Mouse (Mus musculus): ENCODE measurements at regions not wholly inside any gene's neighbourhood (a gene's known extent, or its start where the extent isn't known, plus 50 kb on each side); places are given as distances from the start of the nearest gene placed in this dataset.

- no peak for DNase-seq (ENCODE audit: low read depth, low spot score)
Measured at GRCm38 (mm10) chr16:93392024-93392675, 211.7 kb downstream of the Setd4 start.

GRCm38 (mm10) chr16:93387578-93388116 is 216.2 kb downstream of the Setd4 start:
- DNase-seq (ENCODE audit: low read depth, low spot score) = no peak

GRCm38 (mm10) chr16:93384039-93384537 is 219.8 kb downstream of the Setd4 start:
- DNase-seq (ENCODE audit: low read depth, low spot score) = no peak

DNA sequence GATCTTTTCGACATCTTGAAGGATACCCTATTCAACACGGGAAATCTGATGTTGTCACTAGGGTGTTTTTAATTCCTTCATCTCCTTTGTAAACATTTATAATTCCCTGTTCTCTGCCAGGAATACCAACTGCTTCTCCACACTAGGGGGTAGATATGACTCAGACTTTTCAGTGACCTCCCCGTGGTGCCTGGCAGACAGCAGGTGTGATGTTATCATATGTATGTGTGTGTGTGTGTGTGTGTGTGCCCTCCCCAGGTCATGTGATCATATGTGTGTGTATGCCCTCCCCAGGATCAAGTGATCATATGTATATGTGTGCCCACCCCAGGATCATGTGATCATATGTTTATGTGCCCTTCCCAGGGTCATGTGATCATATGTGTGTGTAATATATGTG is 220.9 kb downstream of the Setd4 start:
- DNase-seq (ENCODE audit: low read depth, low spot score) = no peak

- DNase-seq (ENCODE audit: low read depth, low spot score) = no peak
Measured at GRCm38 (mm10) chr16:93380717-93381671, 222.9 kb downstream of the Setd4 start.

DNA sequence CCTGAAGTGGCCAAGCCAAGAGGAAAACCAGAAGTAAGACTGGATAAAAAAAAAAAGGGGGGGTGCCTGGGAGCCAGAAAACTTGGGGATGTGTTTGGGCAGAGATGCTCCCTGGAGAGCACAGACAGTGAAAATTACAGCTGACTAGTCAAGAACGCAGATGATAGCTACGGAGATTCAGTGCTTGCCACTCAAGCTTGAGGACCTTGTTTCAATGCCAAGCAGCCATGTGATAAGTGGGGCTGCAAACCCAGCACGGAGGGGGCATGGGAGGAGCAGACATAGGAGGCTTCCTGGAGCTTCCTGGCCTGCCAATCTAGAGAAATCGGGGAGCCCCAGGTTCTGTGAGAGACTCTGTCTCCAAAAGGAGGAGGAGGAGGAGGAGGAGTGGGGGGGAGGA is 223.7 kb downstream of the Setd4 start:
- no peak for DNase-seq (ENCODE audit: low read depth, low spot score)

DNA sequence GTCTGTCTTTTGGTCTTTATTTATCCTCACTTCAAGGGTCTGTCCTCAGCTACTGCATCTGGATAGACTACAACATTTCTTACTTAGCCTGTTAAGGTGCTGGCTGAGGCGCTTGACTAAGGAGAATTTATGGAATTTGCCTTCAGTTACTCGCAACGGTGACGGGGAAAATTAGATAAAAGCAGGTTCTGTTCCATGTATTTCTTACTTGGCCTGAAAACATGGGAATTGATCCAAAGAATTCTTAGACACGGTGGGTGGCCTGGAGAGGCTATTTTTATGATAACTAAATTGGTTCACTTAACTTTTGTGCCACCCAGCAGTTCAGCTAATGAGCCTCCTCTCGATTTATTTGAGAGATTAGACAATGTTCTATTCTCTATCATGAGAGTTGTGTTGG is 224.3 kb downstream of the Setd4 start:
- DNase-seq (ENCODE audit: low read depth, low spot score) = no peak

DNA sequence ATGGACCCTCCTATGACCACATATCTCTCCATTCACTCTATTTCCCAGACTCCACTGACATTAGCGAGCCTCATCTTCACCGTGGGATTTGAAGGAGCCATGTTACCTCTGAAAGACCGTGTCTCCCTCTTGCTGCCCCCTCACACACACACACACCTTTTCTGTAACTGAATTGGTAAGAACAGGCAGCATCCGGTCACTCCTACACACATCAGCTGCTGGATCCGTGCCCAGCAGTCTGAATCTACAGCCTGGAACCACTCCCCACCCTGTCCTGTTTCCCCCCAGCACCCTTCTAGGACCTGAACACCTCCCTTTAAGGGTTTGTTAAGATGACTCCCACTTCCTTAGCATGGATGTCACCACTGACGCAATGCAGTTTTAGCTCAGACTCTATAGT is 229.2 kb downstream of the Setd4 start:
- DNase-seq (ENCODE audit: low read depth, low spot score) = no peak

- no peak for DNase-seq (ENCODE audit: low read depth, low spot score)
Measured at GRCm38 (mm10) chr16:93369766-93370146, 234.1 kb downstream of the Setd4 start.

- DNase-seq (ENCODE audit: low read depth, low spot score) = no peak
Measured at GRCm38 (mm10) chr16:93368824-93369765, 234.8 kb downstream of the Setd4 start.

DNA sequence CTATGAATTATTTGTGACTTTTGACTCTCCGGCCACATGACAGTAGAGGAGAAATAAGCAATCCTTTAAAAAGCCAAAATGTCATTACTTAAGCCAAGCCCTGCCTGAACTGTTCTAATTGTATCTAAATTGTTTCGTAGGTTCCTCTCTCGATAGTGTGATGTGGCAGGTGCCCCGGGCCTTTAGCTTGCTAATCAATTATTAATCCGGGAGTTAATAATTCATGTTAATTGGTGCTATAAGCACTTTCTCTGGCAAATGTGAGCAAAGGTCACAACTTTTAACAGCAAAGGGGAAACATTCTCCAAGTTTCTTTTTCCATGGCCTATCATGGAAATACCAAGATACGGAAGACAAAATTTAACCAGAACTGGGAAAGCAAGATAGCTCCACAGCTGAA is 235.9 kb downstream of the Setd4 start:
- no peak for DNase-seq (ENCODE audit: low read depth, low spot score)

GRCm38 (mm10) chr16:93367246-93367805 is 236.5 kb downstream of the Setd4 start:
- DNase-seq (ENCODE audit: low read depth, low spot score) = no peak

GRCm38 (mm10) chr16:93366383-93366941 is 237.4 kb downstream of the Setd4 start:
- peak; percentile 58 for DNase-seq (ENCODE audit: low read depth, low spot score)

GRCm38 (mm10) chr16:93365236-93365951 is 238.5 kb downstream of the Setd4 start:
- peak; percentile 68 for DNase-seq (ENCODE audit: low read depth, low spot score)

DNA sequence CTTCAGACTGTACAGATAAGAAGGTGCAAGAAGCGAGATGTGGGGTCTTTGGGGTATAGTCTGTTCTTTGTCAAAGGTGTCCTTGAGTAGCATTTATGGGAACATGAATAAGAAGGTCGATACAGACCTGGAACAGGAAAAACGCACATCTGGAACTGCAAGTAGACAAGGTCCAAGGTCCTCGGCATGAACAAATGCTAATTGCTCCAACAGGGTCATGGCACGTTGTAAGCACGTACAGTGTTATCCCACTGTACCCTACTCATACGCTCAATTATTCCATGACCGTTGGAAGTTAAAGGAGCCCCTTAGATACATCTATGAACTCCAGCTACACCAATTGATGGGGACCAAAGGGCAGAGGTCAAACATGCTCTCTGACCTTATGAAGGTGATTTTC is 244.1 kb downstream of the Setd4 start:
- DNase-seq (ENCODE audit: low read depth, low spot score) = no peak

DNA sequence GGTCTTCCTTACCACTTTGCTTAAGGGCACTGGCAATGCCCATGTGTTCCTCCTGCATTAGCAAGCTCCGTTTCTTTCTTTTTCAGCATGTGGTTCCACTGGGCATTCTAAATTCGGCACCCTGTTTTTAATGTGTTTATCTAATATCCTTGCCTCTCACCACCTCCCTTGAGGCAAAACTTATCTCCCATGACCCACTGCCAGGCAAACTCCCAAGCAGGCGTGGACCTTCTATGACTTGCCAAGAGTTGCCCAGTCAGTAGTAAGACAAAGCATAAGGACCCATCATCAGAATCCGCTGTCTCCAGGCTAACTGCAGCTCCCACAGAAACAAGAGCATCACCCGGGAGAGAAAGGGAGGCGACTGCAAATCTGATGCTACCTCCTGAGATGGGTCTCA is 245.2 kb downstream of the Setd4 start:
- DNase-seq (ENCODE audit: low read depth, low spot score) = no peak

- no peak for DNase-seq (ENCODE audit: low read depth, low spot score)
Measured at GRCm38 (mm10) chr16:93358166-93358565, 245.7 kb downstream of the Setd4 start.

DNA sequence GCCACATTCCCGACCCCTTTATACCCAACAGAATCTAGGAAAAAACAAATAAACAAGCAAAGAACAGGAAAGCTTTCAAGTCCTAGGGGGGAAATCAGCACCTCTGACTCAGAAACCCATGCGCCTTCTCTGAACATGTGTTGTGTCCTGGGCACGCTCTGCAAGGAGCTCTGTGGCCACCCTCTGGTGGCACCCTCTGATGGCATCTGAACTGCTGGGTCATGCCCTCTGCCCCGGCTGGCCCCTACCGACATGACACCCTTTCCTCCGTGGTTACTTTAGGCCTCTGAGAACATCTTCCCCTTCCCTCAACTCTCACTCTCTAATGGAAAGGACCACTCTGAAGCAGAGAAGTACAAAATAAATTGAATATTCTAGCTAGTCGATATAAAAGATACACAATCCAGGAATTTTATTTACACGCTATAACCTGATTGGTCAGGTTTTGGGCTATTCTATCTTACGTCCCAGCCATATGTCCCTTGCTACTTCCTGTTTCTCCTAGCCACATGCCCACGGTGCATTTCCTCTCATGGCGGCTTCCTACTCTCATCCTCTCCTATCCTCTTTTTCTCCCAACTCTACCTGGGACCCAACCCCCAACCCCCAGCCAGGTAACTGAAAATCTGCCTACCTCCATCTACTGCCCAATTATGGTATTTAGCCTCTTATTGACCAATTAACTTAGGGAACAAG is 248.5 kb downstream of the Setd4 start:
- DNase-seq (ENCODE audit: low read depth, low spot score) = no peak

GRCm38 (mm10) chr16:93353971-93354370 is 249.9 kb downstream of the Setd4 start:
- no peak for DNase-seq (ENCODE audit: low read depth, low spot score)
